Mouse (Mus musculus): ENCODE measurements around the gene 4930404N11Rik. TPM values are rescaled to one million over a fixed set of nuclear protein-coding genes. Genes with fewer than 3 reads are reported as not detected.
A peak's percentile ranks its signal among the peaks of the same experiment; 100 is the strongest.

The 4930404N11Rik gene
- polyA plus RNA-seq, 1 experiment: not detected

DNA sequence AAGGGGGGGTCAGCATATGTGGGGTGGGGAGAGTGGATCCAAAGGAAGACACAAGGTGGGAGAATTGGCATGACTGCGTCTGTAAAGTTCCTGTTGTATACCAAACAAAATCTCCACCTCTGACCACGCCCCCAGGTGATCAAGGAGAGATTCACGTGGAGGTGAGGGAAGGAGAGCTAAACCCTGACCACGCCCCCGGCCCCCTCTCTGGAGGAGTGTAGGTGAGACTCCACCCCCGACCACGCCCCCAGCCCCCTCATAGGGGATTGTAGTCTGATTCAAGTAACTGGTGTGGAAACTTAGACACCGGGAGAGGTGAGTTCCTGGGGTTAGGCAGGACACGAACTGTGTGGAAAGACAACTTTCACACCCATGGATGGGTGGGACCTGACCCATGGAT lies 38.5 kb upstream of the 4930404N11Rik start:
- TF ChIP-seq CTCF (IDR thresholded peaks at IDR 0.05; ENCODE audit: insufficient read depth, low read depth, low read length): no peak
- TF ChIP-seq POLR2A (IDR thresholded peaks at IDR 0.05; ENCODE audit: insufficient read depth, low read depth, low read length): no peak
- Histone ChIP-seq H3K4me3 (ENCODE audit: insufficient read depth, low read depth, low read length) (no peak overlapping the region), H3K27ac (ENCODE audit: insufficient read depth, low read depth, low read length) (no peak overlapping the region), H3K4me1 (ENCODE audit: control insufficient read depth, insufficient read depth, low read length) (peaks cover 49% of the 10 kb centered on the region)
- WGBS: 43% methylated on average over 9 of the region's 9 CpGs

DNA sequence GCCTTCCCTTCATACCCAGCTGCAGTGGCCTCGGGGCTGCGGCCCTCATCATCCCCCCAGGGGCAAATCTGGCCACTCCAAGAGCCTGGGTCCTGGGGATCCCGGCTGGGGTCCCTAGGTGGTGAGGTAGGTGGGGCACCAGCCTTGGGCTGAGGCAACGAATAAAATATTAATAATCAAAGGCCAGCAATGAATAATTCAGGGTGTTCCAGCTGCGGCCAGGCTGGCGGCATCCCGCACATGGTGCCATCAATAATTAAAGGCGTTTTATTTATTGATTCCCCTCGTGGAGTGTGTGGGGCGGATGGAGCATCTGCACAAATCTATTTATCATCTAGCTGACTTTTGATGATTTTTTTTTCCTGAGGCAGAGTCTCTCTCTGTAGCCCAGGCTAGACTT lies 37.9 kb upstream of the 4930404N11Rik start:
- no peak for TF ChIP-seq CTCF (IDR thresholded peaks at IDR 0.05; ENCODE audit: insufficient read depth, low read depth, low read length)
- TF ChIP-seq POLR2A (IDR thresholded peaks at IDR 0.05; ENCODE audit: insufficient read depth, low read depth, low read length): no peak
- WGBS: 65% methylated on average over 10 of the region's 10 CpGs
- H3K27ac ChIP-seq (ENCODE audit: insufficient read depth, low read depth, low read length): no peak overlapping the region
- no peak overlapping the region for H3K4me3 ChIP-seq (ENCODE audit: insufficient read depth, low read depth, low read length)
- peaks cover 43% of the 10 kb centered on the region for H3K4me1 ChIP-seq (ENCODE audit: control insufficient read depth, insufficient read depth, low read length)

DNA sequence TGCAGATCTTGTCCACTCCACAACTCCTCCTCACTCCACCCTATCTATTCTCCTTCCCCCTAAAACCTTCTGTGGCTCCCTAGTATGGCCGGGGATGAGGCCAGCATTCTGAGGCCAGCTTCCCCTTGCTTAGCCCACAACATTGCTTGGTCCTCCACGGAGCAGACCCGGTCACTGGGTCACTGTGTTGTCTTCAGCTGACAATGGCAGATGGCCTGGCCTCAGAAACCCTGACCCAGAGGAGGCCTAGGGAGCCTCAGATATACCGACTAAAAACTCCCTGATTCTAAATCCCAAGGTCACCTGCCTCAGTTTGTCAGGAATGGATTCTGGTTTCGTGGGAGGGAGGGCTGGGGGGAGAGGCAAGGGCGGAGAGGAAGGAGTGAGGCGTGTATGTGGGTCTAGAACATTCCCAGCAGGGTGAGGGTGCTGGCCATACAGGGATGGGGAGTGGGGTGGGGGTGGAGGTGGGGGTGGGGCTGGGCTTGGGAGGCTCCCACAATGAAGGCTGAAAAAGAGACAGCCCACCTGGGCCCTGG lies 36.7 kb upstream of the 4930404N11Rik start:
- Histone ChIP-seq H3K27ac (ENCODE audit: insufficient read depth, low read depth, low read length) (no peak overlapping the region), H3K4me3 (ENCODE audit: insufficient read depth, low read depth, low read length) (no peak overlapping the region), H3K4me1 (ENCODE audit: control insufficient read depth, insufficient read depth, low read length) (peaks cover 34% of the 10 kb centered on the region)
- 42% methylated on average over 7 of the region's 7 CpGs for WGBS
- no peak for TF ChIP-seq CTCF (IDR thresholded peaks at IDR 0.05; ENCODE audit: insufficient read depth, low read depth, low read length)
- TF ChIP-seq POLR2A (IDR thresholded peaks at IDR 0.05; ENCODE audit: insufficient read depth, low read depth, low read length): no peak

DNA sequence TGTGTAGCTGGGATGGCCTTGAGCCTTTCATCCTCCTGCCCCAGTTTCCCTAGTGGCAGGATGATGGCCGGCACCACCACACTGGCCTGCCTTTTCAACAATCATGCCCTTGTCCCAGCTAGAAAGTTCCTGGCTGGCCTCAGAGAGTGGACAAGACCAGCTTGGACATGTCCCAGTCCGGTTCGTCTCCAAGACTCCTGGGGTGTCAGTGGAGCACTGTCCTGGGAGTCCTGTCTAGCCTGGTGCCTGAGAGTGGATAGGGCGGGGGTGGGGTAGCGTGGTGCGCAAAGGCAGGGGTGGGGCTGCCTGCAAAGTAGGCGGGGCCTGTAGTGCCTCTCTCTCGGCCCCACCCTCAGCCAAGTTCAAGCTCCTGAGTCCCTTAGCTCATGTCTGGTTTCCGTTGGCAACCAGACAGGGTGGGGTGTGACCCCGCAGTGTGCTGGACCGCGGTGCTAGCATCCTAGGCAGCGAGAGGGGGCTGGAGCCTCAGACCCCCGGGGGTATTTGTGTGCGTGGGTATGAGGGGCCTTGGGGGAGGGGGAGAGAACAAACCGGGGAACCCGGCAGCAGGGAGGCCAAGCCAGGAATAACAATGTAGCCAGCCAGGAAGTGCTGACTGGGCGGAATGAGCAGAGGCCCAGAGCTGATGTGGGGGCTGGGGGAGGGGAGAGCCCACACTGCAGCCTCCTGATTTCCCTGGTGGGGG lies 36.1 kb upstream of the 4930404N11Rik start:
- Histone ChIP-seq H3K4me3 (ENCODE audit: insufficient read depth, low read depth, low read length) (no peak overlapping the region), H3K4me1 (ENCODE audit: control insufficient read depth, insufficient read depth, low read length) (peaks cover 33% of the 10 kb centered on the region)
- 21% methylated on average over 18 of the region's 18 CpGs for WGBS

DNA sequence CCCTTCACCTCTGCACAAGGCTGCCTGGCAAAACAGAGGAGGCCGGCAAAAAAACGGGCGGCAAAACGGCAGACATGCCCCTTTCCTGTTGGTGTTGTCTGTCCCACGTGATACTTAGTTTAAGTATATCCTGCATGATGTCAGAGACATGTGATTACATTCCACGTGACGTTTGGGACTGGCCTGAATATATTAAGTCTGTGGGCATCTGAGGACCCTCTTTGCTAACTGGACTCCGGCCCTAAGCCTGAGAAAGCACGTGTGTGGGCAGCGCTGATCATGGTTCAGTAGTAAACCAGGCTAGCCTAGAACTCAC lies 35.5 kb upstream of the 4930404N11Rik start:
- TF ChIP-seq POLR2A (IDR thresholded peaks at IDR 0.05; ENCODE audit: insufficient read depth, low read depth, low read length) (no peak), CTCF (IDR thresholded peaks at IDR 0.05; ENCODE audit: insufficient read depth, low read depth, low read length) (no peak)
- 53% methylated on average over 10 of the region's 10 CpGs for WGBS
- H3K4me1 ChIP-seq (ENCODE audit: control insufficient read depth, insufficient read depth, low read length): peaks cover 38% of the 10 kb centered on the region
- peak overlapping the region; percentile 4 for H3K27ac ChIP-seq (ENCODE audit: insufficient read depth, low read depth, low read length)
- no peak overlapping the region for H3K4me3 ChIP-seq (ENCODE audit: insufficient read depth, low read depth, low read length)

More for the DNA sequence above, 36.1 kb upstream of the 4930404N11Rik start:
- H3K27ac ChIP-seq (ENCODE audit: insufficient read depth, low read depth, low read length): peak overlapping the region; percentile 4
- TF ChIP-seq CTCF (IDR thresholded peaks at IDR 0.05; ENCODE audit: insufficient read depth, low read depth, low read length) (no peak), POLR2A (IDR thresholded peaks at IDR 0.05; ENCODE audit: insufficient read depth, low read depth, low read length) (no peak)

DNA sequence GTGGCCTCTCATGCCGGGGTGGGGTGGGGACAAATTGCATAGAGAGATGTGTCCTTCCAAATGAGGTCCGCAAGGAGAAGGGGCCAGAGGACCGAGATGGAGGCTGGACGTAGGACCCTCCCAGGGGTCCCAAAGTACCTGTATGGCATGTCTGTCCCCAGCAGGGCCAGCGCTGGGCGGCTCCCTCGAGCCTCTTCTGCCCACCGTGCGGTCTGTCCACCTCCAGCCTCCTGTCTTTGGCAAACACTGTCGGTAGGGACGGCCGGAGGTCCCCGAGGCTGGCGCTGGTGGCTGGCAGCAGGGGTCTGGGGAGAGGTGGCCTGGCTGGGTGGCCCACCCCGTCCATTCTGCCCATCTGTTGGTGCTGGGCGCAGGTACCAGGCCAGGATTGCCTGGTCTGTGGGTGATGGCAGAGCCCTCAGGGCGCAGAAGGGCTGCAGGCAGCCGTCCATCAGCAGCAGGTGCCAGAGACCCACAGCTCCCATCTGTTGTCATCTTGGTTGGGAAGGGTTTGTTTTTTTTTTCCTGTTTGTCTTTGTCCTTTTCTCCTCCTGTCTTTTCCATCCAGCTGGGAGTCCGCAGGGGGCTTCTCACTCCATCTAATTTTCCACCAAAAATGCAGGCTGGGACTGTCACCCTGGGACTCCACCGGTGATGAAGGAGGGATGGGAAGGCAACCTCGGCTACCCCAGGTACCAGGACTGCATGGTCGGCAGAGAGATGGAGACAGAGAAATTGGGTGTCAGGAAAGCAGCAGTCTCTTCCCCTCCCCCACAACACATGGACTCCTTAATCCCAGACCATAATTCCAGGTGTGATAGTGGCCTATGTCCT lies 35.0 kb upstream of the 4930404N11Rik start:
- H3K27ac ChIP-seq (ENCODE audit: insufficient read depth, low read depth, low read length): peak overlapping the region; percentile 4
- no peak for TF ChIP-seq CTCF (IDR thresholded peaks at IDR 0.05; ENCODE audit: insufficient read depth, low read depth, low read length)
- TF ChIP-seq POLR2A (IDR thresholded peaks at IDR 0.05; ENCODE audit: insufficient read depth, low read depth, low read length): no peak
- H3K4me1 ChIP-seq (ENCODE audit: control insufficient read depth, insufficient read depth, low read length): peaks cover 39% of the 10 kb centered on the region
- no peak overlapping the region for H3K4me3 ChIP-seq (ENCODE audit: insufficient read depth, low read depth, low read length)
- WGBS: 68% methylated on average over 22 of the region's 22 CpGs

DNA sequence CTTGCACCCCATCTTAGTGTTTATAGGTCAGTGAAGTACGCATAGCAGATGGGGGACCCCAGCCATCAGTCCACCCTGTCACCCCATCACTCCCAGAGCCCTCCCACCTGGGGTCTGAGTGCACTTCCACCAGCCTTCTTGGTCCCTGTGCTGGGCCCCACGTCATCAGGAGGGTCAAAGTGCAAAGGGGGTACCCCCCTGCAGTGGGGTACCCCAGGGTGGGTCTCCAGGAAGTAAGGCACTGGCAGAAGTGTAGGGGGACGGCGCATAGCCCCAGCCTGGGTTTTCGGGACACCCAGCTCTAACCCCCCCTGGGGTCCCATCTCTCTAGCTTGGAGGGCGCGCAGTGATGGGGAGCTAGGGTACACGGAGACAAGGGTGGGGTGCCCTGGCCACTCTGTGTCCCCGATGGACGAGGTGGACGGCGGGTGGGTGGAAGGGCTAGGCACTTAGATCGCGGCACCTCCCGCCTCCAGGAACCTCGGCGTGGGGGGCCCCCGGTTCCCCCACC lies 34.2 kb upstream of the 4930404N11Rik start:
- H3K4me1 ChIP-seq (ENCODE audit: control insufficient read depth, insufficient read depth, low read length): peaks cover 39% of the 10 kb centered on the region
- 87% methylated on average over 18 of the region's 18 CpGs for WGBS
- H3K27ac ChIP-seq (ENCODE audit: insufficient read depth, low read depth, low read length): no peak overlapping the region
- TF ChIP-seq POLR2A (IDR thresholded peaks at IDR 0.05; ENCODE audit: insufficient read depth, low read depth, low read length) (no peak), CTCF (IDR thresholded peaks at IDR 0.05; ENCODE audit: insufficient read depth, low read depth, low read length) (no peak)
- no peak overlapping the region for H3K4me3 ChIP-seq (ENCODE audit: insufficient read depth, low read depth, low read length)

DNA sequence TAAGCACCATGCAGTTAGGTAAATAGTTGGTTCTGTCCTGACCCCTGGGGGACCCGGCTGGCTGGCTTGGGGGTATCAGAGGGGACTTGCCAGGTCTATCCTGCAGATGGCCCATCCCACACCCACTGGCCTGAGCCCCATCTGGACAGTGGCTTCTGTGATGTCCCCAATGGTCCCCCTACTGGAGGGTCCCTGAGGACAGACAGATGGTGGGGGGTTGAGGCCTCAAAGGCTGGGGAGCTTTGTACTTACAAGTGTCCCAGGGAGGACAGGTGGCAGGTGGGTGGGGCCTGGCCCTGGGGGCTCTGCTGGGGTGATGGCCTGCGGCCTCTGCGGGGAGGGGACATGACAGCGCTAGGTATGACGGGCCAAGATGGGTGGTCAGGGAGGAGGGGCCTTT lies 33.7 kb upstream of the 4930404N11Rik start:
- Histone ChIP-seq H3K4me1 (ENCODE audit: control insufficient read depth, insufficient read depth, low read length) (peaks cover 39% of the 10 kb centered on the region), H3K4me3 (ENCODE audit: insufficient read depth, low read depth, low read length) (no peak overlapping the region), H3K27ac (ENCODE audit: insufficient read depth, low read depth, low read length) (no peak overlapping the region)
- no peak for TF ChIP-seq CTCF (IDR thresholded peaks at IDR 0.05; ENCODE audit: insufficient read depth, low read depth, low read length)
- TF ChIP-seq POLR2A (IDR thresholded peaks at IDR 0.05; ENCODE audit: insufficient read depth, low read depth, low read length): no peak
- 91% methylated on average over 5 of the region's 5 CpGs for WGBS

DNA sequence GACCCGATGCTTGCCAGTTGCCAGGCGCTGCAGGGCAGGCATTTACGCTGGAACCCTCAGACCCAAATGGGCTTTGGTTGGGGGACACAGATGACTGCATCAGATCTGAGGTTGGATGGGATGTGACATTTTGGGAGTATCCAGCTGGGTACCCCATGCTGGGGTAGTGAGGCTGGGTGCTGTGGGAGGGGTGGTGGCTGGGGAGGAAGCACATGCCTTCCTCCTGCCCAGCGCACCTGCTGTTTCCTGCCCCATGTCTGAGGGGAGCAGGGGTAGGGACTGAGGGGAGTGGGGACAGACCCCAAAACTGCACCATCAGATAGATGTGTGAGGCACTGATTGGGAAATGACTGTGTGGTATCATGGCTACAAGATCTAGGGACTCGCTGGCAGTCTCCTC lies 31.1 kb upstream of the 4930404N11Rik start:
- TF ChIP-seq CTCF (IDR thresholded peaks at IDR 0.05; ENCODE audit: insufficient read depth, low read depth, low read length): no peak
- no peak for TF ChIP-seq POLR2A (IDR thresholded peaks at IDR 0.05; ENCODE audit: insufficient read depth, low read depth, low read length)
- WGBS: 74% methylated on average over 5 of the region's 5 CpGs
- Histone ChIP-seq H3K4me3 (ENCODE audit: insufficient read depth, low read depth, low read length) (no peak overlapping the region), H3K27ac (ENCODE audit: insufficient read depth, low read depth, low read length) (no peak overlapping the region), H3K4me1 (ENCODE audit: control insufficient read depth, insufficient read depth, low read length) (peaks cover 38% of the 10 kb centered on the region)

All from olfactory bulb, adult 2 months (tissue).